Mouse (Mus musculus) intestine, embryonic 16.5 days (tissue): ENCODE data around the gene Usp17la. TPM values are rescaled to one million over a fixed set of nuclear protein-coding genes. Genes with fewer than 3 reads are reported as not detected.
"Not testable (repeated sequence)": the region's sequence is repeated elsewhere in the genome, so short reads cannot be mapped to it uniquely, and the experiment has no call there.

ENCODE experiments used
- ATAC-seq: fragments of 200-750 bp; cut with Nextera tagmentation; 2 replicates; pipeline ENCODE4 v1.8.0; 2017; ENCODE audit warnings: moderate TSS enrichment, moderate library complexity
- H3K27ac ChIP-seq: fragments of 300-500 bp; sonication (generic); 2 replicates; pipeline ENCODE4 v1.5.1; 2014; ENCODE audit warnings: mild to moderate bottlenecking, low read length
- H3K27me3 ChIP-seq: fragments of 300-500 bp; sonication (generic); replicated peaks from 2 replicates; pipeline ENCODE4 v1.6.1; 2014; ENCODE audit warnings: low read length, control low read depth, mixed read lengths; ENCODE audit not compliant: control insufficient read depth, insufficient read depth
- H3K36me3 ChIP-seq: fragments of 300-500 bp; sonication (generic); 2 replicates; pipeline ENCODE4 v1.6.1; 2014; ENCODE audit warnings: low read length, control low read depth; ENCODE audit not compliant: control insufficient read depth, insufficient read depth
- H3K4me1 ChIP-seq: fragments of 300-500 bp; sonication (generic); 2 replicates; pipeline ENCODE4 v1.6.1; 2014; ENCODE audit warnings: low read length, control low read depth, mixed read lengths; ENCODE audit not compliant: control insufficient read depth, insufficient read depth
- H3K4me2 ChIP-seq: fragments of 300-500 bp; sonication (generic); 2 replicates; pipeline ENCODE4 v1.6.1; 2014; ENCODE audit warnings: low read depth, low read length, control low read depth
- H3K4me3 ChIP-seq: fragments of 300-500 bp; sonication (generic); 2 replicates; pipeline ENCODE4 v1.5.1; 2014; ENCODE audit warnings: mild to moderate bottlenecking, low read length
- H3K9ac ChIP-seq: fragments of 300-500 bp; sonication (generic); 2 replicates; pipeline ENCODE4 v1.6.1; 2014; ENCODE audit warnings: low read depth, low read length
- H3K9me3 ChIP-seq: fragments of 300-500 bp; sonication (generic); 2 replicates; pipeline ENCODE4 v1.6.1; 2016; ENCODE audit warnings: low read length, control low read depth; ENCODE audit not compliant: control insufficient read depth
- WGBS: fragments of 180-500 bp; shearing (Covaris S2); extraction: QIAGEN DNeasy Blood & Tissue Kit; methylation state at CpG from one replicate; pipeline ENCODE4 v1.1.7; 2014; 5-methylcytosine and 5-hydroxymethylcytosine counted together
- polyA plus RNA-seq: library from polyadenylated mRNA; unstranded; fragments of >200 nt; fragmentation: Nextera tagmentation; extraction: Ambion mirVana; gene quantifications from 2 replicates; pipeline ENCODE4 v1.2.1, GENCODE M21; 2015

Usp17la gene
- not detected in 2 replicates for polyA plus RNA-seq

DNA sequence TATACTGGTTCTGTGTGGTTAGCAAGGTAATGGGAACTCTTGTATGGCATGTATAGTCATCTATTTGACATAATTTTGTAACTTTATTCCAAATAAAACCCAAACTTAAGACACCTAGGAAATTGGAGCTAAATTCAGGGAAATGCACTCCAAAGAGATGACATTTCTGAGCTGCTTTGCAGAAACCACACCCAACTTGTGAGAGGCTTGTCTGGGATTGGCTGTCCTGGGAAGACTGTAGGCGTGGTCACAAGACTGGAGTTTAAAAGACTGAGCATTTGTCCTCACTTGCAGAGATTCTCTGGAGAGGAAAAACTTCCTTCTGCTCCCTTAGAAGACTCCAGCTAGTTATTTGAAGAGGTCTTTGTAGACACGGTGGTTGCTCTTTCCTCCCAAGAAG lies at the start of gene Usp17la:
Usp17la (plus strand) TSS at position 301 of the 400 bp plus-strand sequence.
- not testable (repeated sequence) for H3K36me3 ChIP-seq, H3K4me2 ChIP-seq, H3K4me1 ChIP-seq, H3K9ac ChIP-seq, H3K27me3 ChIP-seq, H3K4me3 ChIP-seq, ATAC-seq, H3K27ac ChIP-seq, H3K9me3 ChIP-seq
- 79% methylated on average over 2 of the region's 2 CpGs for WGBS

DNA sequence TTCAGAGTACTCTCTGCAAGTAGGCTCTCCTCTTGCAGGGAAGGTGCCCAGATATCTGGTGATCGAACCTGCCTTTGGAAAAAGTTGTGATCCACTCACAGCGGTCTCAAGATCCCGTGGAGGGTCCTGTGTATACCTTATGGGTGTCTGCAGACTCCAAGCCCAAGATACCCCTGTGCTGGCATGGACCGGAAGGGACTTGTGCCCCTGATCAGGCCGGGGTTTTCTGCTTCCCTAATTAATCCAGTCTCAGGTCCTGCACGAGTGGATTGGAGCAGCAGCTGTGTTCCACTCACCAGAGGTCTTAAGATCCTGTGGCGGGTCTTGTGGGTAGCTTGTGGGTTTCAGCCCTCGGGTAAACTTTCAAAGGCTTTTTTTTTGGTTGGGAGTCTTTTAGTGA lies 46.5 kb upstream of the Usp17la start:
- not testable (repeated sequence) for H3K27me3 ChIP-seq, H3K4me2 ChIP-seq, H3K4me3 ChIP-seq, ATAC-seq, H3K27ac ChIP-seq, H3K9ac ChIP-seq, H3K9me3 ChIP-seq, H3K4me1 ChIP-seq, H3K36me3 ChIP-seq
- 86% methylated on average over 8 of the region's 8 CpGs for WGBS

DNA sequence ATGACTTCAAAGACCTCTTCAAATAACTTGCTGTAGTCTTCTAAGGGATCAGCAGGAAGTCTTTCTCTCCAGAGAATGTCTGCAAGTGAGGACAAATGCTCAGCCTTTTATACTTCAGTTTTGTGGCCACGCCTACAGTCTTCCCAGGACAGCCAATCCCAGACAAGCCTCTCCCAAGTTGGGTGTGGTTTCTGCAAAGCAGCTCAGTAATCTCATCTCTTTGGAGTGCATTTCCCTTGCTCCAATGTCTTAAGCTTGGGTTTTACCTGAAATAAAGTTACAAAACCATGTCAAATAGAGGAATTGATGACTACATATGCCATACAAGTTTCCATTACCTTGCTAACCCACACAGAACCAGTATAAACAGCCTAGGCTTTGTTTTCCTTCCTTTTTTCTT lies 14.3 kb upstream of the Usp17la start, which contains the start of gene Usp17lb:
Usp17lb (minus strand) TSS at position 101 of the 400 bp plus-strand sequence.
- no peak within 1 kb of the TSS for H3K4me2 ChIP-seq
- no peaks in the 10 kb centered on the region for H3K36me3 ChIP-seq
- H3K4me3 ChIP-seq: no peak within 1 kb of the TSS
- H3K27ac ChIP-seq: no peak within 1 kb of the TSS
- no peaks in the 10 kb centered on the region for H3K9me3 ChIP-seq
- H3K4me1 ChIP-seq: no peaks in the 10 kb centered on the region
- no peaks in the 10 kb centered on the region for H3K27me3 ChIP-seq
- ATAC-seq: no peak
- H3K9ac ChIP-seq: no peak within 1 kb of the TSS
- WGBS: 64% methylated on average over 1 of the region's 1 CpGs

DNA sequence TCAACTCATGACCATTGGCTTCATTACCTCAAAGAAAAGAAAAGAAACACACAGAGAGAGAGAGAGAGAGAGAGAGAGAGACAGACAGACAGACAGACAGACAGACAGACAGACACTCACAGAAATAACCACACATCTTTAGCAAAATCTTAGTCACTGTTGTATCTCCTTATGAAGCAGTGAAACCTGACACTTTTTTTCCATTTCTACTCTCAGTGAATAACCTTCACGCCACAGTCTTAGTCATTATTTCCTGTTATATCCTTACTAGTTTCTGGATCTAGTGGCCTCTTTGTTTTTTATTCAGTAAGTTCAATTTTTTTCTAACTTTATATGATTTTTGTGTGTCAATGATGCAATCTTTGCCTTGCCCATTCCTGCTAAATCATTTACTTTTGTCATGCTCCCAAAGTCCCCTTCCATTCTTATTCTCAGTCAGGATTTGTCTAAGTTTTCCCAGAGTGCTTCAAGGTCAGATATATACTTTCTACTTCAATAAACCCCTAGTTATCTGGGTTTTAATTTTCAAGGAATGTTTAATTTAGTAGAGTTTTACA lies 13.0 kb upstream of the Usp17la start:
- Histone ChIP-seq H3K4me2 (no peak overlapping the region), H3K27ac (no peak overlapping the region)

DNA sequence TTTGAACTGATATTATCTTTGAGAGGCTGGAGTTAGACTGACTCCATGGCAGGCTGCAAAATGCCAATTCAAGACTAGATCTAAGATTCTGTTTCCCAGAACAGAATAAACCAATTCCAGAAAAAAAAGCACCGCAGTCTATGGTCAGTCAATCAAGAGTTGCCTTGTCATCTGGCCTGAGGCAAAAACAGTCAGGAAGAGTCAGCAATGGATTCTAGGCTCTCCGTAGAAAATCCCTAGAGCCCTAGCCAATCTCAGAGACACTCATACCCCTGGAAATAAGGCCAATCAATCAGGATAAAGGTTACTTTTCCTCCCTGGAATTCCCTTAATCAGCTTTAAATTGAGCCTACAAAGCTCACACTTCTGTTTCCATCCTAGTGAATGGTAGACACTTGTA lies 5.3 kb upstream of the Usp17la start:
- not testable (repeated sequence) for H3K4me2 ChIP-seq, H3K36me3 ChIP-seq, ATAC-seq, H3K4me3 ChIP-seq, H3K9me3 ChIP-seq, H3K27ac ChIP-seq, H3K27me3 ChIP-seq, H3K9ac ChIP-seq, H3K4me1 ChIP-seq
- 76% methylated on average over 2 of the region's 2 CpGs for WGBS

More for the DNA sequence above, 13.0 kb upstream of the Usp17la start:
- Histone ChIP-seq H3K4me3 (no peak overlapping the region), H3K36me3 (no peaks in the 10 kb centered on the region), H3K9ac (no peak overlapping the region), H3K27me3 (no peaks in the 10 kb centered on the region), H3K4me1 (no peaks in the 10 kb centered on the region), H3K9me3 (no peaks in the 10 kb centered on the region)
- no peak for ATAC-seq
- 76% methylated on average over 1 of the region's 1 CpGs for WGBS

DNA sequence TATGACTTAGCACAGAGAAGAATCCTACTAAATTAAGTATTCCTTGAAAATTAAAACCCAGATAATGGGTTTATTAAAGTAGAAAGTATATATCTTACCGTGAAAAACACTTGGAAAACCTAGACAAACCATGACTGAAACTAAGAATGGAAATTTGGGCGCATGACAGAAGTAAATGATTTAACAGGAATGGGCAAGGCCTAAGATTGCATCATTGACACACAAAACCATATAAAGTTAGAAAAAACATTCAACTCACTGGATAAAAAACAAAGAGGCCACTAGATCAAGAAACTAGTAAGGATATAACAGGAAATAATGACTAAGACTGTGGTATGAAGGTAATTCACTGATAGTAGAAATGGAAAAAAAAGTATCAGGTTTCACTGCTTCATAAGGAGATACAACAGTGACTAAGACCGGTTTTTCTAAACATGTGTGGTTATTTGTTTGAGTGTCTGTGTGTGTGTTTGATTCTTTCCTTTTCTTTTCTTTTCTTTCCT lies 1.5 kb upstream of the Usp17la start:
- Histone ChIP-seq H3K27me3 (no peaks in the 10 kb centered on the region), H3K36me3 (no peaks in the 10 kb centered on the region), H3K9ac (no peak overlapping the region), H3K4me1 (no peaks in the 10 kb centered on the region), H3K4me2 (no peak overlapping the region), H3K27ac (no peak overlapping the region), H3K9me3 (no peaks in the 10 kb centered on the region), H3K4me3 (no peak overlapping the region)
- WGBS: 82% methylated on average over 3 of the region's 3 CpGs
- ATAC-seq: no peak

DNA sequence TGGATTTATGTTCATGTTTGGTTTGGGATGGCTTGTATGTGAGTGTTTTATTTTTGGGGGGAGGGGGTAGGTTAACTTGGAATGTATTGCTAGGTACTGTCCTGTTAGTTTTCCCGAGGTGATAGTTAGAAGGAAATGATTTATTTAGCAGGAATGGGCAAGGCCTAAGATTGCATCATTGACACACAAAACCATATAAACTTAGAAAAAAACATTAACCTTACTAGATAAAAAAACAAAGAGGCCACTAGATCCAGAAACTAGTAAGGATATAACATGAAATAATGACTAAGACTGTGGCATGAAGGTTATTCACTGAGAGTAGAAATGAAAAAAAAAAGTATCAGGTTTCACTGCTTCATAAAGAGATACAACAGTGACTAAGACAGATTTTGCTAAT lies 874 bp downstream of the Usp17la start:
- no peak for ATAC-seq

DNA sequence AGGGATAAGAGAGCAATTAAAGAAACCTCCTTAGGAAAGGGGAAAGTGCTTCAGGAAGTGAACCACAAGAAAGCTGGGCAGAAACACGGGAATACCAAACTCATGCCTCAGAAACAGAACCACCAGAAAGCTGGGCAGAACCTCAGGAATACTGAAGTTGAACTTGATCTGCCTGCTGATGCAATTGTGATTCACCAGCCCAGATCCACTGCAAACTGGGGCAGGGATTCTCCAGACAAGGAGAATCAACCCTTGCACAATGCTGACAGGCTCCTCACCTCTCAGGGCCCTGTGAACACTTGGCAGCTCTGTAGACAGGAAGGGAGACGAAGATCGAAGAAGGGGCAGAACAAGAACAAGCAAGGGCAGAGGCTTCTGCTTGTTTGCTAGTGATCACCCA lies 4.6 kb downstream of the Usp17la start:
- Histone ChIP-seq H3K4me3 (no peak overlapping the region), H3K4me2 (no peak overlapping the region), H3K9ac (no peak overlapping the region), H3K36me3 (no peaks in the 10 kb centered on the region), H3K4me1 (no peaks in the 10 kb centered on the region), H3K27ac (no peak overlapping the region), H3K9me3 (no peaks in the 10 kb centered on the region), H3K27me3 (no peaks in the 10 kb centered on the region)
- 84% methylated on average over 3 of the region's 3 CpGs for WGBS
- no peak for ATAC-seq

More for the DNA sequence above, 874 bp downstream of the Usp17la start:
- no peaks in the 10 kb centered on the region for H3K4me1 ChIP-seq
- no peaks in the 10 kb centered on the region for H3K36me3 ChIP-seq
- no peak overlapping the region for H3K4me2 ChIP-seq
- no peaks in the 10 kb centered on the region for H3K9me3 ChIP-seq
- no peak overlapping the region for H3K9ac ChIP-seq
- no peak overlapping the region for H3K4me3 ChIP-seq
- no peaks in the 10 kb centered on the region for H3K27me3 ChIP-seq
- WGBS: 53% methylated on average over 1 of the region's 1 CpGs
- no peak overlapping the region for H3K27ac ChIP-seq

DNA sequence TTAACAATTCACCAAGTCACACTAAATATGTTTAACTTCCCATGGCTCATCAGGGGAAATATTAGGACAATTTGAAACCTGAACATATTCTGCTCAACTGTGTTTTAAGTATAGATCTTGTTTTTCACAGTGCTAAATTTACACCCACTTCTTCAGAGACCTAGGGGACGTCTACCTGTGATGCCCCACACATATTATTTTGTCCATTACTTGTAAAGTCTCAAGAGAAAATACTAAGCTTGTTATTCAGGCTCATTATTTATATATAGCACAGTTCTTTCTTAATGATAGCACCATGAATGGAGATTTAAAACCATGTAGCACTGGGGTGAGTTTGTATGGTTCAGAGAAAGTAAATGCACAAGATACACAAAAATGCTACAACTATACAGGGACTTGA lies 20.9 kb downstream of the Usp17la start, which contains the start of gene Olfr665:
Olfr665 (plus strand) TSS at position 301 of the 400 bp plus-strand sequence.
- Histone ChIP-seq H3K4me1 (no peaks in the 10 kb centered on the region), H3K36me3 (no peaks in the 10 kb centered on the region), H3K9me3 (no peaks in the 10 kb centered on the region), H3K4me3 (no peak within 1 kb of the TSS), H3K4me2 (no peak within 1 kb of the TSS), H3K9ac (no peak within 1 kb of the TSS), H3K27ac (no peak within 1 kb of the TSS), H3K27me3 (no peaks in the 10 kb centered on the region)
- WGBS: 40% methylated on average over 1 of the region's 1 CpGs
- no peak for ATAC-seq

DNA sequence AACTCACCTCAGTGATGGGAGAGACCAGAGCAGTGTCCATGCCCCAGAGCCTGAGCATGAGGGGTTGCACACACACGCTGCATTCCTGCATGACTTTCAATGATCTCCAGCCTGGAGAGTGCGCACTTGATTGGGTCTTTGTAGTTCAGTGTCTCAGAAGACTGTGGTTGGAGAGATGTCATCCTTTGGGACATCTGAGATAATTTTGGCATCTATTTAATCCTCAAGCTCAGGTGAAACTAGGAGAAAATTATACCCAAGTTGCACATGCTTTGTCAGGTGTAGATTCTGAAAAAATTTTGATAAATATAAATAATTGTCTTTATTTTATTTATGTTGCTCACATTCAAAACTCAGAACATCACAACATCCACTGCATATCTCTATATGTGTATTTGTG lies 39.0 kb downstream of the Usp17la start, which contains the start of gene Olfr666:
Olfr666 (minus strand) TSS at position 101 of the 400 bp plus-strand sequence.
- 86% methylated on average over 2 of the region's 2 CpGs for WGBS

More for the DNA sequence above, 39.0 kb downstream of the Usp17la start, which contains the start of gene Olfr666:
- Histone ChIP-seq H3K27me3 (no peaks in the 10 kb centered on the region), H3K4me1 (no peaks in the 10 kb centered on the region), H3K9me3 (no peaks in the 10 kb centered on the region), H3K4me3 (no peak within 1 kb of the TSS), H3K27ac (no peak within 1 kb of the TSS), H3K9ac (no peak within 1 kb of the TSS), H3K4me2 (no peak within 1 kb of the TSS), H3K36me3 (no peaks in the 10 kb centered on the region)
- ATAC-seq: no peak
